Mouse (Mus musculus) lung, embryonic 16.5 days (tissue): ENCODE data around the gene Wbp1. TPM values are rescaled to one million over a fixed set of nuclear protein-coding genes. Genes with fewer than 3 reads are reported as not detected.

Experiments used
- ATAC-seq: fragments of 200-750 bp; cut with Nextera tagmentation; 2 replicates; pipeline ENCODE4 v1.8.0; 2017; ENCODE audit warnings: low read depth, mild to moderate bottlenecking, moderate library complexity
- H3K27ac ChIP-seq: fragments of 300-500 bp; sonication (generic); 2 replicates; pipeline ENCODE4 v1.5.1; 2014; ENCODE audit warnings: mild to moderate bottlenecking, control low read depth, low read length
- H3K27me3 ChIP-seq: fragments of 300-500 bp; sonication (generic); 2 replicates; pipeline ENCODE4 v1.6.1; 2014; ENCODE audit warnings: low read depth, low read length, mixed read lengths; ENCODE audit not compliant: control insufficient read depth, insufficient read depth
- H3K36me3 ChIP-seq: fragments of 300-500 bp; sonication (generic); 2 replicates; pipeline ENCODE4 v1.6.1; 2014; ENCODE audit warnings: low read length; ENCODE audit not compliant: control insufficient read depth, insufficient read depth
- H3K4me1 ChIP-seq: fragments of 300-500 bp; sonication (generic); replicated peaks from 2 replicates; pipeline ENCODE4 v1.6.1; 2014; ENCODE audit warnings: low read length, mixed read lengths; ENCODE audit not compliant: control insufficient read depth, insufficient read depth
- H3K4me2 ChIP-seq: fragments of 300-500 bp; sonication (generic); 2 replicates; pipeline ENCODE4 v1.6.1; 2014; ENCODE audit warnings: low read depth, low read length, control low read depth
- H3K4me3 ChIP-seq: fragments of 300-500 bp; sonication (generic); 2 replicates; pipeline ENCODE4 v1.5.1; 2014; ENCODE audit warnings: mild to moderate bottlenecking, low read length, control low read depth
- H3K9ac ChIP-seq: fragments of 300-500 bp; sonication (generic); 2 replicates; pipeline ENCODE4 v1.6.1; 2014; ENCODE audit warnings: low read length, control low read depth
- H3K9me3 ChIP-seq: fragments of 300-500 bp; sonication (generic); 2 replicates; pipeline ENCODE4 v1.6.1; 2016; ENCODE audit warnings: low read length; ENCODE audit not compliant: control insufficient read depth
- WGBS: fragments of 180-500 bp; shearing (Covaris S2); extraction: QIAGEN DNeasy Blood & Tissue Kit; methylation state at CpG from one replicate; pipeline ENCODE4 v1.1.7; 2014; 5-methylcytosine and 5-hydroxymethylcytosine counted together
- polyA plus RNA-seq: library from polyadenylated mRNA; unstranded; fragments of >200 nt; fragmentation: Nextera tagmentation; extraction: Ambion mirVana; gene quantifications from 2 replicates; pipeline ENCODE4 v1.2.1, GENCODE M21; 2015

Wbp1 gene
- polyA plus RNA-seq, 1 experiment from 2014 or later = 109 TPM

DNA sequence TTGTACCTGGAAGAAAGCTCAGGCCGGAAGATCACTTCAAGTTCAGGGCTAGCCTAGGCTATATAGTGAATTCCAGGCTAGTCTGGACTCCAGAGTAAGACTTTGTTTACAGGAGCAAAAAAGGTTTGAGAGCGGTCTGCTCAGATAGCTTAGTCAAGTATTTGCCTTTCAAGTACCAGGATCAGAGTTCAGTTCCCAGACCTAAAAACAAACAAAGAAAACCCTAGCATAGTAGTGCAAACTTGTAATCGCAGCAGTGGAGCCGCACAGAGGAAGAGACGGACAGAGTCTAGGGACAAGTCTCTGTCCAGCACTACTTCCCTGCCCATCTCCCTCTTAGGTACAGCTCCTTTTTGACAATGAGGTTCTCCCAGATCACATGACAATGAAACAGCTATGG, 41.1 kb downstream of the Wbp1 start:
- Histone ChIP-seq H3K27me3 (peaks cover 37% of the 10 kb centered on the region), H3K4me2 (no peak overlapping the region), H3K9me3 (no peaks in the 10 kb centered on the region), H3K36me3 (peaks cover 8% of the 10 kb centered on the region), H3K4me1 (peaks cover 8% of the 10 kb centered on the region), H3K27ac (no peak overlapping the region), H3K9ac (no peak overlapping the region), H3K4me3 (no peak overlapping the region)
- ATAC-seq = no peak
- WGBS = 87% methylated on average over 5 of the region's 5 CpGs

DNA sequence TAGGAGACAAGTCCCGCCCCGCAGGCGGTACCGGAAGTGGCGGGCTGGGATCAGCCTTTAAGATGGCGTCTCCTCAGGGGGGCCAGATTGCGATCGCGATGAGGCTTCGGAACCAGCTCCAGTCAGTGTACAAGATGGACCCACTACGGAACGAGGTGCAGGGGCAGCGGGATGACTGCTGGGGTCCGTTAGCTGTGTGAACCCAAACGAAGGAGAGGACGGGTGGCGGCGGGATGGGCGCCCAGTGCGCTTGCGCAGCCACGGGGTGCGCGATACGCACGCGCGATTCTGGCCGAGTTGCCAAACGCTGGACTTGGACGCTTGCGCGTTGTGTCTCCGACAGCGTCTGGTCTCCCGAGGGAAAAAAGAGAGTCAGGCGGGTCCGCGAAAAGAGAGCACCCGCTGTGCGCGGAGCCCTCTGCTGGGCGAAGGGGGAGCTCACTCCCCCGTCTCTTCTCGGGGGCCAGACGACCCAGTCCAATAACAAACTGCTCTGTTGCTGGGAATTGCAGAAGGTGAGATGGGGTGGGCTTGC, 43.0 kb downstream of the Wbp1 start:
- Histone ChIP-seq H3K27ac (peak overlapping the region; percentile 88), H3K4me3 (peak overlapping the region; percentile 85), H3K27me3 (peaks cover 36% of the 10 kb centered on the region), H3K9me3 (no peaks in the 10 kb centered on the region), H3K4me1 (peaks cover 8% of the 10 kb centered on the region), H3K4me2 (peak overlapping the region; percentile 81), H3K9ac (peak overlapping the region; percentile 79), H3K36me3 (peaks cover 8% of the 10 kb centered on the region)
- ATAC-seq = peak; percentile 96
- WGBS = under 1% methylated on average over 46 of the region's 46 CpGs

DNA sequence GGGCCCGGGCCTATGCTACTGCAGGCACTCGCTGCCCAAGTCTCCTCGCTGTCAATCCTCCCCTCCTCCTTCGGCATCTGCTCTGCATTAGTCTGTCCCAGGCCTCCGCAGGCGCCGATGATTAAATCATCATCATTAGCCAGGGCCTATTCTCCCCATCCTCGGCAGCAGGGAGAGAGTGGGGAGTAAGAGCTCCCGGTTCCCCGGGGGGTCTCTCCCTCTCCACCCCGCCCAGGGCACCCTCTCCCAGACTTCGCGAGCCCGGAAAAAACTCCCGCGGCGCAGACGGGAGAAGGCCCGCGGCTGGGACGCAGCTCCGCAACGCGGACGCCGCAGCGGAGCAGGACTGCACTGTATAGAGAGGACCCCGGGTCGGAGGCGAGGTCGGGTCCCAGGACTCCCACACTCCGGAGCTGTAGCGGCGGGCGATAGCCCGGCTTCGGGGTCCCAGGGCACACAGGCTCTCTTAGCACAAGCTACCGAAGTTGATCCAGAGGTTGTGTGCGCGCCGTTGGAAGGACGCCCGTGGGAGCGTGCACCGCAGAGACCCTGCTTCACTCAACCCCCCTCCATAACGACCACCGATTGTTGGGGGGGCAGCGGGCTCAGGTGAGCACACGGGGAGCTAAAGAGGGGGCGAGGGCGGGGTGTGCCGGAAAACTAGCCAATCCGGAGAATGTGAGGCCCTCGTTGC, 43.6 kb downstream of the Wbp1 start, which contains the start of gene Pcgf1:
Gene Pcgf1, plus strand, starts transcription at position 240 of the 694 bp plus-strand sequence.
- H3K4me3 ChIP-seq = peak within 1 kb of the TSS; percentile 85
- peak; percentile 67 for ATAC-seq
- under 1% methylated on average over 54 of the region's 54 CpGs for WGBS
- peaks cover 8% of the 10 kb centered on the region for H3K36me3 ChIP-seq
- H3K9me3 ChIP-seq = no peaks in the 10 kb centered on the region
- H3K9ac ChIP-seq = peak within 1 kb of the TSS; percentile 89
- peaks cover 8% of the 10 kb centered on the region for H3K4me1 ChIP-seq
- peak within 1 kb of the TSS; percentile 98 for H3K4me2 ChIP-seq
- peaks cover 33% of the 10 kb centered on the region for H3K27me3 ChIP-seq
- H3K27ac ChIP-seq = peak within 1 kb of the TSS; percentile 88

DNA sequence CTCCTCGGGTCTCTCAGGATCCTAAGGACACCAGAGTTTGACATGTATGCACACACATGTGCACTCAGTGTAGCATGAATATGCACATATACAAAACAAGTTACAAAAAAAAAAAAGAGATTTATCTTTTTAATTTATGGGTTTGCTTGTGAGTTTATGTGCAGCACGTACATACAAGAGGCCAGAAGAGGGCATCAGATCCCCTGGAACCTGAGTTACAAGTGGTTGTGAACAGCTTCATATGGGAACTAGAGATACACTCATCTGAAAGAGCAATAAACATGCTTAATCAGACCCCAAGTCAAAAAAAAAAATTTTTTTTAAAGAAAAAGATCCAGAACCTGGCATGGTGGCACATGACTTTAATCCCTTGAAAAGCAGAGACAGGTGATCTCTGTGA, 46.4 kb downstream of the Wbp1 start:
- no peak overlapping the region for H3K4me3 ChIP-seq
- H3K27ac ChIP-seq = no peak overlapping the region
- ATAC-seq = no peak
- peaks cover 59% of the 10 kb centered on the region for H3K27me3 ChIP-seq
- no peak overlapping the region for H3K4me2 ChIP-seq
- no peaks in the 10 kb centered on the region for H3K9me3 ChIP-seq
- H3K36me3 ChIP-seq = no peaks in the 10 kb centered on the region
- 6% methylated on average over 2 of the region's 2 CpGs for WGBS
- no peak overlapping the region for H3K9ac ChIP-seq
- peaks cover 10% of the 10 kb centered on the region for H3K4me1 ChIP-seq

DNA sequence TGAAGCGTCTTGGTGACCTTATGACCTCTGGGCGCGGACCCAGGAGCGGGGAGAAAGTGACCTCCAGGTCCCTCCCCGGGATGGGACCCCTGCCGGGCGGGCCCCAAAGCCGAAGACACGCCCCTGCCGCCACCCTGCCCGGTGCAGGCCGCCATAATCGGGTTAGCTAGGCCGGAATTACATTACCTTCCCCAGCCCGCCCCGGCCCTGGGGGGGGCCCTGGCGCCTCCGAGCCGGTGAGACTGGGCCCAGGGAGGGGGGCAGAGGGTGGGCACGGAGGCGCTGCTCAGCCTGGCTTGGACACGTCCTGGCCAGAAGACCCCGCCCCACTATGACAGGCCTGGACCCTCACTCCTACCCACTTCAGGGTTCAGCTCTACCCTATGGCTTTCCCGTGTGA, 50.1 kb downstream of the Wbp1 start:
- H3K9ac ChIP-seq = no peak overlapping the region
- H3K27ac ChIP-seq = no peak overlapping the region
- H3K4me1 ChIP-seq = peaks cover 2% of the 10 kb centered on the region; the same call in 1 of the 2 replicates
- H3K36me3 ChIP-seq = no peaks in the 10 kb centered on the region
- H3K9me3 ChIP-seq = no peaks in the 10 kb centered on the region
- H3K27me3 ChIP-seq = peaks cover 89% of the 10 kb centered on the region
- no peak overlapping the region for H3K4me2 ChIP-seq
- 0 out of 2 replicates have a peak, but pooled peaks have one; percentile 13 for ATAC-seq
- under 1% methylated on average over 19 of the region's 24 CpGs for WGBS
- peak overlapping the region; percentile 5 for H3K4me3 ChIP-seq

DNA sequence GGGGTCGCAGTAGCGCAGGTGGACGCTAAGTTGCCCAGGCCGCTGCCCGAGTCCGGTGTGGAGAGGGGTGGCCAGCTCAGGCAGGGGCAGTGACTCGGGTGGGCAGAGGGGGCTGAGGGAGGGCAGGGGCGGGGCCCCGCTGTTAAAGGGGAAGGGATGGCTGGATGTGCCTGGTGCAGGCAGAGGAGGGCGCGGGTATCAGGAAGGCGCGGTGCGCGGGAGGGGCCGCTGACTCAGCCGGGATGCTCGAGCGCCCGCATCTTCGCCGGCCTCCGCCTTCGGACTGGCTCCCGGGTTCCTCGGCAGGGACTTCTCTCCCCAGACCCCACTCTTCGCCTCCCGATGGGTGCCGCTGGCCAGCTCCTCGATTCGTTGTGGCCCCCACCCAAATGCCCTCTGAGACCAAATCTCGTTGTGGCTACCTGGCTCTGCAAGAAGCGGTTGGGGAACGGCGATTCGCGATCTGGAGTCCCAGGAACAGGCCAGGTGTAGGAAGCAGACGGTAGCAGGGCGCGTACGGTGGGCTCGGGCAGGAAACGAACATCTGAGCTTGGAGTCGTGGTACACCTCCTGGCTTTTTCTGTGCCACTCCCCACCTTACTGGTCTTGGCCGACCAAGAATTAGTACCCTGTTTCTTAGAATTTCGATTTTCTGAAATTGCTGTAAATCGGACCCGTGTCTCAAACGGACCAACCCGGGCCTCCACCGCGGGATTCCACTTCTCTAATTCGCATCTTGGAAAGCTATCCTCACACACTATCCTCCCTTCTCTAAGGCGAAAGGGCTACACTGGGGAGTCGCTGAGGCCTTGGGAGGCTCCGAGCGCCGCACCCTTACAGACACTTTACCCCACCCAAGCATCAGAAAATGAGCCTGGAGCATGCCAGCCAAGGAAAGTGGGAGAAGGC, 50.8 kb downstream of the Wbp1 start:
- under 1% methylated on average over 52 of the region's 58 CpGs for WGBS
- H3K27ac ChIP-seq = no peak overlapping the region

DNA sequence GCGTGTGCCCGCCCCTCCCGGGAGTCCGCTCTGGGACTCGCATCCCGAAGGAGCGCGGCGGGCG, 51.3 kb downstream of the Wbp1 start, which contains the start of gene Tlx2:
Gene Tlx2, minus strand, starts transcription at position 47 of the 64 bp plus-strand sequence.
- H3K27ac ChIP-seq = no peak within 1 kb of the TSS
- ATAC-seq = no peak
- WGBS = 2% methylated on average over 8 of the region's 10 CpGs
- peaks cover 2% of the 10 kb centered on the region; the same call in 1 of the 2 replicates for H3K4me1 ChIP-seq
- H3K4me3 ChIP-seq = peak within 1 kb of the TSS; percentile 29
- no peaks in the 10 kb centered on the region for H3K36me3 ChIP-seq
- no peaks in the 10 kb centered on the region for H3K9me3 ChIP-seq
- peaks cover 95% of the 10 kb centered on the region for H3K27me3 ChIP-seq
- 0 out of 2 replicates have a peak within 1 kb of the TSS, but pooled peaks have one; percentile 7 for H3K4me2 ChIP-seq
- no peak within 1 kb of the TSS for H3K9ac ChIP-seq

More for the DNA sequence above, 50.8 kb downstream of the Wbp1 start:
- Histone ChIP-seq H3K27me3 (peaks cover 94% of the 10 kb centered on the region), H3K36me3 (no peaks in the 10 kb centered on the region), H3K4me1 (peaks cover 2% of the 10 kb centered on the region; the same call in 1 of the 2 replicates), H3K9me3 (no peaks in the 10 kb centered on the region), H3K4me2 (0 out of 2 replicates have a peak overlapping the region, but pooled peaks have one; percentile 7), H3K9ac (no peak overlapping the region), H3K4me3 (peak overlapping the region; percentile 5)
- no peak for ATAC-seq

DNA sequence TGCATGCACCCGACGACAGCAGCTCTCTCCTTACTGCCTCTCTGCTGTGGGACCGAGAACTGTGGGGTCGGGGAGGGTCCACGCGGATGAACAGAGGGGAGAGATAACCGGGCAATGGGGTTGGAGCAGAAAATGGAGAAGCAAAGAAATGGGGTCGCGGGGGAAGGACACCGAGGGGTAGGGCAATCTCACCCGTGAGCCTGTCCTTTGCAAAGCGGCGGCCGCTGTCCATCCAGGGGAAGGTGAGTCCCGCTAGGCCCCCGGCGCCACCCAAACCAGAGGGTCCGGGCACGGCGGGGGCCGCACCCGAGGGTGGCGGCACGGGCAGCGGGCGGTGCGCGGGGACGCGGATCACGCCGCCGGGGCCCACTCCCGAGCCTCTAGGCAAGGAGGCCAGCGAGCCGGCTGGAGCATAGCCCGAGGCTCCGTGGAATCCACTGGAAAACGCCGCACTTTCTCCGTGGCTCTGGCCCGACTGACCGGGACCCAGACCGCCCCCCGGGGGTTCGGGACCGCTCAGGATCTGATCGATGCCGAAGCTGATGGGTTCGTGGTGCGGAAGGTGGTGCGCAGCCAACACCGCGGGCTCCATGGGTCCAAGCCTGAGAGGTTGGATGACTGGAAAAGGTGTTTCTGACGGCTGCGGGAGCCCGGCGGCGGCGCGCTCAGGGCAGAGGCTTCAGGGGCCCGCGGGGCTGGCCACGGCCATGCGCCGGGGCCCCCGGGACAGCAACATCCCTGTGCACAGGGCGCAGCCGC, 51.7 kb downstream of the Wbp1 start:
- peak; percentile 29; the same call in 1 of the 2 replicates for ATAC-seq
- 2% methylated on average over 59 of the region's 69 CpGs for WGBS

More for the DNA sequence above, 51.7 kb downstream of the Wbp1 start:
- H3K4me1 ChIP-seq = peaks cover 2% of the 10 kb centered on the region; the same call in 1 of the 2 replicates
- no peak overlapping the region for H3K9ac ChIP-seq
- no peak overlapping the region for H3K27ac ChIP-seq
- peak overlapping the region; percentile 2 for H3K4me3 ChIP-seq
- 0 out of 2 replicates have a peak overlapping the region, but pooled peaks have one; percentile 7 for H3K4me2 ChIP-seq
- peaks cover 95% of the 10 kb centered on the region for H3K27me3 ChIP-seq
- no peaks in the 10 kb centered on the region for H3K9me3 ChIP-seq
- H3K36me3 ChIP-seq = no peaks in the 10 kb centered on the region
